Mouse (Mus musculus): ENCODE data around the gene Fam20a.

The Fam20a gene

DNA sequence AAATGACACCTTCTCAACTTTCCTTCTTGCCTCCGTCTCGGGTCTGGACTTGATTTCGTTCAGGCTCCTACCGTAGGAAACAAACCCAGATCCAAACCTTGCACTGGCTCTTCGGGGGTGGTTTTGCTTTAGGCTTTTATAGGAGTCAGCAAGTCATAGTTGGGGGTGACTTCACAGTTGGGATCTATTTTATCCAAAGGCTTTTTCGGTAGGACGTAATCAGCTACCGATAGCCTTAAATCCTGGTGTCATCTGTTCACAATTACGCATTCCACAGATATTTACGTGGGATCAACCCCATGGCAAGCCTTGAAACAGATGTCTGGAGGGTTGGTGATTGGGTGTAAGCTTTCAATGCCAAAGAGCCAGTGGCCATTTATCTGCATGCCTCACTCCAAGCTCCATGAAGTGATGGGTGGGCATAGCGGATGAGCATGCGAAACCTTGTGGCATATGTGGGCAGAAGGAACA is 6.7 kb downstream of the Fam20a start:
- no peak for DNase-seq

DNA sequence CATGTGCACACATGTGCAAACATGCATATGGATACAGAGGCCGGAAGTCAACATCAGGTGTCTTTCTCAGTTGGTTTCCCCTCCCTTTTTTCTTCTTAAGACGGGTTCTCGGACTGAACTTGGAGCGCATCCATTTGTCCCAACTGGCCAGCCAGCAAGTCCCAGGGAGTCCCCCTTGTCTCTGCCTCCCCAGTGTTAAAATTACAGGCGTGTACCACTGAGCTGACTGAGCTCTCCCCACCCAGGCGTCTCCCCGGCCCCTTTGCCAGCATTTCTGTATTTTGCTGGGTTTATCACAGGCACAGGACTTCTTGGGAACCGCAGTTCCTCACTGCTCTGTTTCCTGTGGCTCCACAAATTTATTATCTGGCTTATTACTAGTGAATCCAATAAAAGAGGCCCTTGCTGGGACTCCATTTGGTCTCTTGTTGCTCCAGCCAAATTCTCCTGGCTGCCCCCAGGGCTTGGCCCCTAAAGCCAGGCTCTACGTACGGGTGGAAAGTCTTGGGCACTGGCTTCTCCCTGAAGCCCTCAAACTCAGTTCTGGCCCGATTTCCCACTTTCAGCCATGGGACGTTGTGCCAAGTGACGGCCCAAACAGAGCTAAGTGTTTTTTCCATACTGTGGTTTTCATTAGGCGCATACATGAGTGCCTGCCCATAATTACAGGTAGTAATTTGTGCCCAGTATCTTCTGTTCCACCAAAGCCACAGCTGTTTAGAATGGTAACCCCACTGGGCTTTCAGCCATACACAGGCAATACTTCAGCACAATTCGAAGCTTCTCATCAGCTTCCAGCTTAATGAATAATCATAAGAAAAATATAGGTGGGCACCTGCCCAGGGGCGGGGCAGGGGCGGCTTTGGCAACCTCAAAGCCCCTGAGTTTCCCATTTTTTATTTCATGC is 7.5 kb downstream of the Fam20a start:
- peak; percentile 64 to 83 for DNase-seq

DNA sequence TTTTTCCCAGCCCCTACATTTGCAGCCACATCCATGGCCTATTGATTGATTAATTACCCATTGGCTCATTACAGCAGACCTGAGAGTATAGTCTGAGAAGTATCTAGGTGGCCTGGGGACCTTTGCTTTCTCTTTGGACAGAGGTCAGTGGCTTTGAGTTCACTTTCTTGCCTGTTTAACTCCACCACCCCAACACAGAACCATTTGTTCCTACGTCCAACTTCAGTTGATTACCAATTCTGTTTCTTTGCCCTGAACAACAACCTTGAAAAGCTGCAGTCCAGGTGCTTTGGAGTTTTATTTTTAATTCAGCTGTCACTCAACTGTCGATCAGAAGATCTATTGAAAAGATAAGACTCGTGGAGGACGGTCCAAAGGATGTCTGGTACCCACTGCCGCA is 12.6 kb downstream of the Fam20a start:
- no peak for DNase-seq

DNA sequence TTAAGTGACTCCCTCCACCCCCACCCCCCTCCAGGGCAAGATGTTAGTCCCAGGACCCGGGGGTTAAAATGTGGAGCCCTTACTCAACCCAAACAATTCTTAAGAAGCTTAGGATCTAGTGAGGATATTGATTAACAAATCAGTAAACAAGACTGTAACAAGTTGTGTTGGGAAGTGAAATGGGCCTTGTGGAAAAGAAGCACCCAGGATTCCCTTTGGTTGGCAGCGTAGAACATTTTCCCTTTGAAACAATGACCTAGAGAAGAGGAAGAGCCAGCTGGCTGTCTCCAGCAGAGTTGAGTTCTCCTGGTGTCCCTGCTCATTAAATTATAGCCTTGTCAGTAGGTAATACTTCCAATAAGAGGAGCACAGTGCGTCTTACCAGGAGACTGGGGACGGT is 13.3 kb downstream of the Fam20a start:
- DNase-seq = no peak

DNA sequence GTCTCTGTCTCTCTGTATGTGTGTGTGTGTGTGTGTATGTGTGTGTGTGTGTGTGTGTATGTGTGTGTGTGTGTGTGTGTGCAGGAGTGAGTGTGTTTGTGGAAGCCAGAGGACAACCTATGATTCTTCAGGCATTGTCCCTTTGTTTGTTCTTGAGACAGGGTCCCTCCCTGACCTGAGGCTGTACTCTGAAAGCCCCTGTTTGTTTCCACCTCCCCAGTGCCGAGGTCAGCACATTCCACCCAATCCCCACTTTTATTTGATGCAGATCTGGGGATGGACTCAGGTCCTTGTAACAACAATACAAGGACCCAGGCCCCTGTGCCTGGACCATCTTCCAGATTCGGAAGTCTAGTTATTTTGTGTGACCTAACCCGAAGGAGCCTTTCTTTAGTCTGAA is 14.6 kb downstream of the Fam20a start:
- no peak for DNase-seq

DNA sequence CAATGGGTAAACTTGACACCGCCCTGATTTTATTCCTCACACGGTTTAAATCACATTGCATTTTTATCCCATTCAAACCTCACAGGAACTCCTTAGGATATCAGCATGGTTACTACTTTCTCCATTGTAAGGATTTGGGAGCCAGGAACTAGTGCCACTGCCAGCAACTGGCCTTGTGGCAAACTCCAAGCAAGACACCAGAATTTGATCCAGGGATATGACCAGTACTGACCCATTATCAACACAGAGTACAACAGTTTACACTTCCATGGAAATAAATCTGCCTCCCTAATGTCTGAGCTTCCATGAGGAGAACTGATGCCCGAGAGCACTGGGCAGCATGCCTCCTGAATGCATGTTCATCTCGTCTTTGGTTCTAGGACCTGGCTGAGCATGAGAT is 15.5 kb downstream of the Fam20a start:
- DNase-seq = no peak

DNA sequence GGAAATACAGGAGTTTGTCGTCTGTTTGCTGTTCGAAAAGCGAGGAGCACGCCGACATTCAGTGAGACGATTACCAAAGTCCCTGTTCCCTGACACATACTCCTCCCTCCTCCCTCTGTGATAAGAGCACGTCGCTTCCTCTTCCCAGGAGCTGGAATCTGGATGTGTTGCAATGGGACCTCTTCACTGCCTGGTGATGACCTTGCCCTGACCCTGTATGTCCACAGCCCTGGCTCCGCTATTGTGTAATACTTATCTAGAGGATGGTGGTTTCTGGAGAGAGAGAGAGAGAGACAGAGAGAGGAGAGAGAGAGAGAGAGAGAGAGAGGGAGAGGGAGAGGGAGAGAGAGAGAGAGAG is 16.0 kb downstream of the Fam20a start:
- no peak for DNase-seq

DNA sequence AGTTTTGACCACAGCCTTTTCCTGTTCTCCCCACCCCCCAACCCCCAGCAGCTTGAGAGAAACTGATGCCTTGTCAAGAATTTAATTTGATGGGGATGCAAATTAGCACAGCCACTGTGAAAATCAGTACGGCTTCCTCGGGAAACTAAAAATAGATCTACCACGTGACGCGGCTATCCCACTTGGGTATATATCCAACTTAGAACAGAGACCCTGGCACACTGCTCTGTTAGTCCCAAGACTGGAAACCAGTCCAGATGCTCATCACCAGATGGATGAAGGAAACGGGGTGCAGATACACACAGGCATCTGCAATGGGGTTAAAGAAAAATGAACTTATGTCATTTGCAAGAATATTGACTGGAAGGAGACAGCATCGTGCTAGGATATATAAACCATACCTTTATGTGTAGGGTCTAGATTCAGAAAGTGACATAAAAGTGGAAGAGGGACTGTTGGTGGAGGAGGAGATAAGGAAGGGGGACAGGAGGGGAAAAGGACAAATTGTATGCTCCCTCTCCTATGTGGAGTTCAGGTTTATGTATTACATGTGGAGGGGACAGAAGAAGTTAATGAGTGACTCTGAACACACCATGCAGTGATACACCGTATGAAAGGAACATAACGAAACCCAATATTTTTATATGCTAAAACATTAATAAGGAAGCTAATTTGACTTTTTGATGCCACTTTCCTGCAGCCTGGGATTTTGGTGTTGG is 16.6 kb downstream of the Fam20a start:
- no peak for DNase-seq

DNA sequence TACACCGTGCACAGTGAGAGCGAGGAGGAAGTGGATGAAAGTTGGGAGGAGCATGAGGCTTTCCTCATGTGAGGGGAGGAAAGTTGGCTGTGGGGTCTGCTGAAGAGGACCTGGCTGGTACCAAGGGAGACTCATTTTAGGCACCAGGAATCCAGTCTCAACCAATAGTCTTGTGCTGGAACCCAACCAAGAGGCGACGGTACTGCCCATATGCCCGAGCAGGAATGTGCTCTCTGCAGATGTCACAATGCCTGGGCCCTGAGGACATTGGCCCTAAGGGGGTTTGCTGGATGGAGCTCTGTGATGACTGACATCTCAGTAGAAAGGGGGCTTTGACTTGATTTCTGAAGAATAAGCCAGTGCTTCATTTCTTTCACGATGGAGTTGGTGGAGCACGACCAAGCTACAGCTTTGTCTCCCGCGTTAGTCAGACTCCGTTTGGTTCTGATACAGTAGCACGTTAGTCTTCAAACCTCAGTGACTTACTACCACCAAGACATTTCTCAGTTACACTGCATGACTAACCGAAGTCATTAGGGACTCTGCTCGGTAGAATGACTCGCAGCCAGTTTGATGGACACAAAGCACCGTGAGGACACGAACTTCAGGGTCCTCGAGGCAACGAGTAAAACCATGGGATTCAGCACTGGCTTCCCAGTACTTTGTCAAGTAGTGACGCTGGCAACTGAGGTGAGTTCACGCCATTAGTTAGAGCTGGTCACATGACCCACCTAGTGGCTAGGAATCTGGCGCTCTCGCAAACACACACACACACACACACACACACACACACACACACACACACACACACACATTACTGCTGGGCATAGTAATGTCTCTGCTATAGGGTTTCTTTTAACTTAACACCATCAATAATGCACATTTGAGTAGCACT is 17.5 kb downstream of the Fam20a start:
- peak in 1 of 2 experiments; percentile 26 for DNase-seq

DNA sequence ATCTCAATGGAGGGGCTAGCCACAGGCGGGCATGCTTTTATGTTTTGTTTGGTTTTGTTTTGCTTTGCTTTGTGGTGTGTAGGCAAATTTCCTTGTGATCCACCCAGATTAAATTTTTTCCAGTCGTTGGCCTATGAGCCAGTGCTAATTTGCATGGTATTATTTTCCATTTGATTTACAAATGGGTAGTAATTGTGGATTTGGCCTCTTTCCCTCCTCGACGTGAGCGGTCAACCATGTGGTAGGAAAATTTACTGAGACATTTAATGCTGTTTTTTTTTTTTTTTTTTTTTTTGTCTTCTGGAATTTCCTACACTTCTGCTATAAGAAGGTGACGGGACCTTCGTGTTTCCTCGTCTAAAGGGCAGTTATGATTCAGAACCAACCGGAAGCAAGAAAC is 18.2 kb downstream of the Fam20a start:
- no peak for DNase-seq

DNA sequence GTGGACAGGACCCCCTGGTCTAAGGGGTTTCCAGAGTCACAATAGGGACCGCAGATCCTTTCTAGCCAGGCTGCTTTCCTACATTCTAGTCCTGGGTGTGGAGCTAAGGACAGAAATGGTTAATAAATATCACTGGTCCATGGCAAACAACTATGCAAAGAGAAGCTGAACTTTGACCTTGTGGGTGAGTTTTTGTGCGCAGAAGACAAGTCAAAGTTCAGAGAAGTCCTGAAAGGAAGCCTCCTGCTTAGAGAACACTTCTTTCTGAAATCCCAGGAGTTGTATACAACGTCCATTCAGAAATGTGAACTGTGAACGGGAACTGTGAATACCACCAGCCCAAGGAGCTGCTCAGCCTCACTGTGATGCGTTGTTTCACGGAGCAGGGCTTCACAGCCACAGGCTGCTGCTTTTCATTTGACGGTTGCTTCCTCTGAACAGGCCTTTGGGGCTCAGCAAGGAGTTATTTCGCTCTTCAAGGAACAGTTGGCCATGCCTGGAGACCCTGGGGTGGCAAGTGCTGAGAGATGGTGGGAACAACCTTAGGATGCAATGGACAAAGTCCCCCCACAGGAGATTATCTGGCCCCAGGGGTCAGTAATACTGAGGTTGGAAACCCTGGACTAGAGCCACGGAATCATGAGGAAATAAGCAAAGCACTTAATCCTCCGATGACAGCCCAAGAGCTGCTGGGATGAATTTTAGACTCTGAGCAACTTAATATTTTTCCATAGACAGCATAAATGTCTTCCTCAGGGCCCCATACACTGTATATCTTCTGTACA is 19.9 kb downstream of the Fam20a start:
- DNase-seq = no peak

DNA sequence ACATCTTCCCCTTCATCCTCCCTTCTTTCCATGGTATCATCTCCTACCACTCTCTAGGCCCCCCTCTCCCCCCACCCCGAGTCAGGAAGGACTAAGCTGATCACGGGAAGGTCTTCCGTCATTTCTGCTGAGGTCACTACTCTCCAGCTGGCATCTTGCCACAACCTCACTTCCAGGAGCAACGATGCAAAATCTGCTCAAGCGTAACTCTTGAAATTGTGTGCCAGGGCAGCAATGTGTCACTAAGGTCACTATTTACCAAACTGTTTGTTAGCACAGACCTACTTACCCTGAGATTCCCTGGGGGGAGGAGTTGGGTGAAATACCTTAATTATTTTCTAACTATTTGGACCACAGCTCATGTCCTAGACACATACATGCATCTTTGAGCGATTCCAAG is 21.3 kb downstream of the Fam20a start:
- peak; percentile 55 to 57 for DNase-seq

DNA sequence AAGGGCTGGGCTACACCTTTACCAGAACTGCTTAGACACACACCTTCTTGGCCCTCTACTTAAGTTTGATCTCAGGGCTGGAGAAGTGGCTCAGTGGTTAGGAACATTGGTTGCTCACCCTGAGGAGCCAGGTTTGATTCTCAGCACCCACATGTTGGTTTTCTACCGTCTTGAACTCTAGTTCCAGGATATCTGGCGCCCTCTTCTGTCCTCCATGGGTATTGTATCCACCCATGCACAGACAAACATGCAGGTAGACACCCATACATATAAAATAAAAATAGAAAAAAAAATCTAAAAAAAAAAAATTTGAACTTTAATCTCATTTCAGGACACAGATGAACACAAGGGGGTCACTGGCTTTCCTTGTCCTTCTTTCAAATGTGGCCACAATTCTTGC is 22.3 kb downstream of the Fam20a start:
- no peak for DNase-seq

DNA sequence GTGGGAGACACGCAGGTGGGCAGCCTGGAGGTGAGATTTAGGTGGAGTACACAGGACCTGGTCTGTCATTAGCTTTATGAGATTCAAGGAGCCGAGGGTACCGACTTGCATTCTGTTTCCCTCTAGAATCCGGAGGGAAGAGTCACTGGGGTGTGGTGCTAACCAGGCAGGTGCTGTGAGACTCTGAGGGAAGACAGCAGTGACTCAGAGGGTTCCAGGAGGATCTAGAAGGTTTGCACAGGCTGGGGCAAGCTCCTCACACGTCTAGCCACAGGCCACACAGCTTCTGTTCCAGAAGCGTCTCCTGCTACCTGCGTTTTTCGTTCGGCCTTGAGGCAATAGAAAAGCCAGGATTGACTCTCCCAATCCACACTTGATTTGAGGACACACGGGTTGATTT is 23.3 kb downstream of the Fam20a start:
- no peak for DNase-seq

DNA sequence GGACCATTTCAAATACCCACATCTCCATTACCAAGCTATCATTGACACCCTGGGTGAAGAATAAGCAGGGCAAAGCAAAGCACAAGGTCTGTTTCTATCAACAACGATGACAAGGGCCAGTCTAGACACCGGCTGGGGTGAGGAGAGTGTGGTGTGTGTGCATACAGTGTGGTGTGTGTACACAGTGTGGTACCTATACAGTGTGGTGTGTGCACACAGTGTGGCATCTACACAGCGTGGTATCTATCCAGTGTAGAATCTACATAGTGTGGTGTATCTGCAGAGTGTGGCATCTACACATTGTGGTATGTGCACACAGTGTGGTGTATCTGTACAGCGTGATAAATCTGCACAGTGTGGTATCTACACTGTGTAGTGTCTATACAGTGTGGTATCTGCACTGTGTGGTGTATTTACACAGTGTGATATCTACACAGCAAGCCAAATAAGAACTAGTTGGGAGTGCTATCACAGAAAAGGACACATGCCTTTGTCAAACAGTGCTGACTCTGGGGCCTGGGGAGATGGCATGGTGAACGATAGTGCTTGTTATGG is 24.9 kb downstream of the Fam20a start:
- DNase-seq = no peak

DNA sequence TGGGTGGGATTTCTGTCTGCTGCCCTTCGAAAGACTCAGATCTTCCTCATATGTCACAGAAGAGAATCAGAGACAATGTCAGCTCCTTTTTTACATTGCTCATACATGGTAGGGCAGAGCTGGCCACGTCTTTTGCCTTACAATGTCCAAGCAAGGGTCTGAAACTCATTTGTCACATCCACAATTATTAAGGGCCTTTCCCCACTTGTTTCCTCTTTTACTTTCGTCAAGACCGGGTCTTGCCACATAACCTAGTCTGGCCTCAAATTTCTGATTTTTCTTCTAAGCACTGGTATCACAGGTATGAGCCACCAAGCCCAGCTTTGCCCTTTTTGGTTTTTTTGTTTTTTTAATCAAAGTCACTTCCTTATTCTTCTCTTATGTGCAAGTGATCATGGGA is 25.6 kb downstream of the Fam20a start:
- DNase-seq = no peak

DNA sequence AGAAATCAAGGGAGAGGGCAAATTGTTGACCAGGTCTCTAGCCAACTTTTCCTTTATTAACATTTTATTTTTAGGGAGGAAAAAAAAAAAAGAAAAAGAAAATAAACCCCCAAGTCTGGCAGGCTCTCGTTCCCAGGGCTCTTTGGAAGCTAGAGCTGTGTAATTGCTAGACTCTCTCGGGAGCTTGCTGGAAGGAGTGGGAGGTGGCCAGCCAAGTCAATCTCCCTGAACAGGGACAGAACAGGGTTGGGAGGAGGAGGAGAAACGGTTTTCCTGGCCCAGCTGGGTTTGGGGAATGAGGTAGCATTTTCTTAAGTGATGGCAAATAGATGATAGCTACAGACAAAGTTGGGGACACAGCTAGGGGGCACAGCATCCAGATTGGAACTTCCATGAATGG is 29.3 kb downstream of the Fam20a start:
- peak in 1 of 2 experiments; percentile 30 for DNase-seq

DNA sequence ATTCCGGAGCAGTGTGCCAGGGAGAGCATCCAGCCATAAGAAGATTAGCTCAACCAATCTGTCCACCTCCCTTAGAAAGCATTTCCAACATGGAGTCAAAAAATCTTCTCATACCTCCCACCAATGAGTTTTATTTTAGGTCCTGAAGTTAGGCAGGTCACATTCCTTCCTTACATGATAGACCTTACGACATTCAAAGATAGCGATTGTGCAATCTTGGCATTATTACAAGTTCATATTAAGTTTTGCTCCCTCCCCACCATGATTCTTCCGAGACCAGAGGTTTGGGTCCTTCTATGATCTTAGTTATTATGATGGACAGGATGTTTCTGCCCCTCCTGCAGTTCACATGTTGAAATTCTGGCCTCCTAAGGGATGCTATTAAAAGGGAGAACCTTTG is 32.5 kb downstream of the Fam20a start:
- peak in 1 of 2 experiments; percentile 16 for DNase-seq

DNA sequence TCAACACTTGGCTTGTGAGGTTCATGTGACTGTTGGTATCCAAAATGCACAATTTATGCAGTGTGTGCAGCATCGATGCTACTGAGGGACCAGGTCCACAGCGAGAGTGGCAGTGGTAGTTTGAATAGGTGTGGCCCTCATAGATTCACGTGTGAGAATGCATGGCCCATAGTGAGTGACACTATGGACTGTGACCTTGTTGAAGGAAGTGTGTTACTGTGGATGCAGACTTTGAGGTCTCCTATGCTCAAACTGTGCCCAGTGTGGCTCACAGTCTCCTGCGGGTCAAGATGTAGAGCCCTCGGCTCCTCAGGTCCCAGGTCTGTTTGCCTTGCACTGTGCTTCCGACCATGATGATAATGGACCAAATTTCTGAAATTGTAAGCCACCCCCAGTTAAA is 39.9 kb downstream of the Fam20a start:
- DNase-seq = no peak

DNA sequence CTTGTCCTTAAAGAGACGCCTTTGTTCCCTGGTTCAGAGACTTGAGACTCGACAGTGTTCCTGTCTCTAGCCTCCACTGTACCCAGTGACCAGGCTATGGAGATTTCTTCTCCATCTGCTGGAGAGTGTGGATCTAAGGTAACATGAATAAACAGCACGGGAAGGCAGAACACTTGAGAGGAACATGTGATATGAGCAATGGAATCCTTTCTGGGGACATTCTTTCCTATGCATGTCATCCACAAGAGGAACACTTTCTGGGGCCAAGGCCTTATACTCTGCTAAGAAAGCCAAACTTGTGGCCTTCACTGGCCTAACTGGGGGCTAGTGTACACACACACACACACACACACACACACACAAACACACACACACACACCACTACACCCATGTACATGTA is 40.5 kb downstream of the Fam20a start:
- DNase-seq = no peak

DNA sequence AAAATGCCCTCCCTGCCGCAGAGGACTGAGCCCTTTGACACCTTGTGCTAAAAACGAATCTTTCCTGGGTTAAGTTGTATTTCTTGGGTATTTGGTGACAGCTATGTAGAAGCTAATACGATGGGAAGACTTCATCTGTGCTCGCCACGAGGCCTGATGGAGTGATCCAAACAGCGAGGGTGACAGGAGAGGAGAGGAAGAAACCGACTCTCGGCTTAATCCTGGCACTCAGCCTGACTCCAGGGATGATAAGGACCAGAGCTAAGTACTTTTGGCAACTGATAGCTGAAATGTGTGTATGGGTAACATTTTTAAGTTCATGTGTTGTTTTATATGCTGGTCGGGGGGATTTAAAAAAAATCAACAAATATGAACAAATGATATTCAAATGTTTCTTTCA is 41.1 kb downstream of the Fam20a start:
- no peak for DNase-seq

DNA sequence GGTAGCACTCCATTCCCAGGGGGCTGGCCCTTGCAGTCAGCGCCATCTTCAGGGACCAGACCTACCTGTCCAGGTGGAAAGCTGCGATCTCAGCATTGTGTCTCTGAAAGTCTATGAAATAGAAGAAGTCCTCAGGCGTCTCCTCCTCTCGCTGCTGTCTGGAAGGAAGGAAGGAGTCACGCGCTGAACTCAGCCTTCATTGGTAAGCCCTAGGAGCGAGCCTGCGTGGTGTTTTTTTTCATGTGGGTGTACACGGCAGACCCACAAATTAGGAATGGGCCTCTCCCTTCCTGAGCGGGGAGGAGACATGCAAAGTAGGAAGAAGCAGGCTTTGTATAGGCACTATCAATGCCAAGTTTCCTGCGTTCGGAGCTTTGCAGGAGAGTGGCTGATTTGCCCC is 43.8 kb downstream of the Fam20a start:
- no peak for DNase-seq
